ENCODE assay signal across 26 mouse cellular contexts in genomic region chr10:111343555-111343954, GRCm38 (mm10). TPM values are rescaled to one million over a fixed set of nuclear protein-coding genes. Genes with fewer than 3 reads are reported as not detected.
DNase-seq lines count a peak whose midpoint lies in the region; ATAC-seq and TF ChIP-seq lines count a peak whose summit lies in the region.
"Had no signal": no experiment of that assay in that cellular context is flagged by ENCODE, and none has a peak within 500 bp of the region (broad histone marks: within the 10 kb centered on the region; RNA-seq: fewer than 3 reads in every experiment).

No protein-coding gene starts in this region.

- WGBS in lung, postnatal 0 days = 77% methylated on average over 5 of the region's 5 CpGs

- H3K4me1 ChIP-seq in lung, postnatal 0 days (ENCODE audit: insufficient read depth, low read depth, low read length) = no peaks in the 10 kb centered on the region
- H3K4me1 ChIP-seq: forebrain, embryonic 13.5 days; heart, embryonic 12.5 days; limb, embryonic 12.5 days; liver, embryonic 15.5 days; lung, embryonic 15.5 days; midbrain, embryonic 12.5 days; neural tube, embryonic 13.5 days; stomach, embryonic 15.5 days had no signal

- no peak for TF ChIP-seq CTCF in lung, postnatal 0 days (IDR thresholded peaks at IDR 0.05)

- no peaks in the 10 kb centered on the region for H3K36me3 ChIP-seq in lung, postnatal 0 days (ENCODE audit: insufficient read depth, low read length)
- H3K36me3 ChIP-seq: G1E; heart, embryonic 12.5 days; limb, embryonic 12.5 days; liver, embryonic 15.5 days; lung, embryonic 15.5 days; midbrain, embryonic 12.5 days; neural tube, embryonic 13.5 days; stomach, embryonic 15.5 days had no signal

- peak; percentile 64 for ATAC-seq in cerebellum, adult (ENCODE audit: insufficient number of reproducible peaks, low FRiP score, low TSS enrichment)
- ATAC-seq in lung, postnatal 0 days = no peak
- ATAC-seq: forebrain, embryonic 13.5 days; intestine, postnatal 0 days; Patski had no signal

- no peak for TF ChIP-seq EP300 in lung, postnatal 0 days (IDR thresholded peaks at IDR 0.05)

- H3K4me2 ChIP-seq in lung, postnatal 0 days (replicated peaks; ENCODE audit: low read depth, low read length) = no peak overlapping the region
- H3K4me2 ChIP-seq: forebrain, embryonic 13.5 days; heart, embryonic 12.5 days; hindbrain, embryonic 14.5 days; limb, embryonic 12.5 days; liver, embryonic 15.5 days; lung, embryonic 15.5 days; midbrain, embryonic 12.5 days; neural tube, embryonic 13.5 days; stomach, embryonic 15.5 days had no signal

- no peaks in the 10 kb centered on the region for H3K27me3 ChIP-seq in lung, postnatal 0 days (replicated peaks; ENCODE audit: insufficient read depth, low read length)
- H3K27me3 ChIP-seq: forebrain, embryonic 13.5 days; heart, embryonic 12.5 days; limb, embryonic 12.5 days; liver, embryonic 15.5 days; lung, embryonic 15.5 days; midbrain, embryonic 12.5 days; neural tube, embryonic 13.5 days; Patski; stomach, embryonic 15.5 days had no signal

- no peak overlapping the region for H3K27ac ChIP-seq in lung, postnatal 0 days (ENCODE audit: low read length)
- H3K27ac ChIP-seq: forebrain, embryonic 13.5 days; heart, adult 2 months; hindbrain, embryonic 14.5 days; left cerebral cortex, adult 2 months; limb, embryonic 12.5 days; liver, embryonic 15.5 days; lung, embryonic 15.5 days; midbrain, embryonic 12.5 days; neural tube, embryonic 13.5 days; stomach, embryonic 15.5 days had no signal

- no peak overlapping the region for H3K4me3 ChIP-seq in lung, postnatal 0 days (ENCODE audit: low read depth, low read length)
- H3K4me3 ChIP-seq: forebrain, embryonic 13.5 days; heart, adult 2 months; heart, embryonic 12.5 days; left cerebral cortex, adult 2 months; limb, embryonic 12.5 days; liver, embryonic 15.5 days; lung, embryonic 15.5 days; midbrain, embryonic 12.5 days; neural tube, embryonic 13.5 days; stomach, embryonic 15.5 days had no signal

- H3K9me3 ChIP-seq in lung, postnatal 0 days (ENCODE audit: low read length) = no peaks in the 10 kb centered on the region
- H3K9me3 ChIP-seq: forebrain, embryonic 13.5 days; G1E; heart, embryonic 12.5 days; limb, embryonic 12.5 days; liver, embryonic 15.5 days; lung, embryonic 15.5 days; midbrain, embryonic 12.5 days; neural tube, embryonic 13.5 days; stomach, embryonic 15.5 days had no signal

- no peak overlapping the region for H3K9ac ChIP-seq in lung, postnatal 0 days (replicated peaks; ENCODE audit: low read depth)
- H3K9ac ChIP-seq: forebrain, embryonic 13.5 days; heart, embryonic 12.5 days; hindbrain, embryonic 14.5 days; limb, embryonic 12.5 days; liver, embryonic 15.5 days; lung, embryonic 15.5 days; midbrain, embryonic 12.5 days; neural tube, embryonic 13.5 days; stomach, embryonic 15.5 days had no signal

- DNase-seq in cerebellum, postnatal 4 days (ENCODE audit: low spot score in 2 of 2) = no peak
- DNase-seq in cerebellum, adult 11 months = peak; percentile 9
- peak; percentile 51 for DNase-seq in cerebellum, adult 9-10 months
- DNase-seq in cerebellum, postnatal 36 days = peak; percentile 15 to 45
- no peak for DNase-seq in lung, postnatal 0 days (ENCODE audit: low spot score)
- no peak for DNase-seq in testis, postnatal 14 days (ENCODE audit: low spot score)
- DNase-seq: adrenal gland, postnatal 14 days; heart, adult 2 months; kidney, adult 9 months; kidney, postnatal 10 days; lung, postnatal 4 days; thymus, postnatal 14 days had no signal

RNA-seq across cellular contexts. Expression of gene Bbs10, which starts 45.1 kb away (rescaled TPM):
- 3.1 and 3.2 TPM in 2 replicates for polyA plus RNA-seq in lung, postnatal 0 days (2015; fragmentation: Nextera tagmentation; extraction: Ambion mirVana)

Comparison
In these comparisons a context has a peak if more than half of its experiments do, and no peak if none do; other contexts are left out.
1. DNase-seq: peak in cerebellum, adult 11 months (single experiment), cerebellum, adult 9-10 months (single experiment) and cerebellum, postnatal 36 days (2 of 2); none in cerebellum, postnatal 4 days (0 of 2), lung, postnatal 0 days (single experiment) and testis, postnatal 14 days (single experiment).